Mouse (Mus musculus) lung, postnatal 0 days (tissue): Measurements from ENCODE around the gene 4933405L10Rik. TPM values are rescaled to one million over a fixed set of nuclear protein-coding genes. Genes with fewer than 3 reads are reported as not detected.

Experiments used
- ATAC-seq: fragments of 200-750 bp; cut with Nextera tagmentation; 2 replicates; pipeline ENCODE4 v1.8.0; 2017; ENCODE audit warnings: moderate library complexity
- DNase-seq: peaks from one replicate; pipeline ENCODE4 v3.0.0-alpha.2; 2016; ENCODE audit warnings: low spot score
- H3K27ac ChIP-seq: fragments of 300-500 bp; sonication (generic); 2 replicates; pipeline ENCODE4 v1.5.1; 2014; ENCODE audit warnings: antibody characterized with exemption, mild to moderate bottlenecking, low read length, mixed read lengths
- H3K27me3 ChIP-seq: fragments of 300-500 bp; sonication (generic); replicated peaks from 2 replicates; pipeline ENCODE4 v1.6.1; 2014; ENCODE audit warnings: low read length, mixed read lengths; ENCODE audit not compliant: insufficient read depth
- H3K36me3 ChIP-seq: fragments of 300-500 bp; sonication (generic); 2 replicates; pipeline ENCODE4 v1.6.1; 2014; ENCODE audit warnings: low read length, mixed read lengths; ENCODE audit not compliant: insufficient read depth
- H3K4me1 ChIP-seq: fragments of 300-500 bp; sonication (generic); 2 replicates; pipeline ENCODE4 v1.6.1; 2014; ENCODE audit warnings: antibody characterized with exemption, low read depth, low read length, mixed read lengths; ENCODE audit not compliant: insufficient read depth
- H3K4me2 ChIP-seq: fragments of 300-500 bp; sonication (generic); replicated peaks from 2 replicates; pipeline ENCODE4 v1.6.1; 2014; ENCODE audit warnings: low read depth, mild to moderate bottlenecking, low read length, moderate library complexity, mixed read lengths
- H3K4me3 ChIP-seq: fragments of 300-500 bp; sonication (generic); 2 replicates; pipeline ENCODE4 v1.5.1; 2014; ENCODE audit warnings: low read depth, low read length
- H3K9ac ChIP-seq: fragments of 300-500 bp; sonication (generic); replicated peaks from 2 replicates; pipeline ENCODE4 v1.6.1; 2014; ENCODE audit warnings: low read depth, mild to moderate bottlenecking
- H3K9me3 ChIP-seq: fragments of 300-500 bp; sonication (generic); 2 replicates; pipeline ENCODE4 v1.6.1; 2016; ENCODE audit warnings: low read length, mixed read lengths
- CTCF ChIP-seq: IDR thresholded peaks from 2 replicates; pipeline ENCODE4 v1.5.1; 2016; ENCODE audit warnings: antibody characterized with exemption, mild to moderate bottlenecking
- EP300 ChIP-seq: IDR thresholded peaks from 2 replicates; pipeline ENCODE4 v1.6.1; 2016; ENCODE audit warnings: antibody characterized with exemption, mild to moderate bottlenecking, control low read depth
- WGBS: fragments of 180-500 bp; shearing (Covaris S2); extraction: QIAGEN DNeasy Blood & Tissue Kit; methylation state at CpG from one replicate; pipeline ENCODE4 v1.1.7; 2014; 5-methylcytosine and 5-hydroxymethylcytosine counted together
- polyA plus RNA-seq: library from polyadenylated mRNA; unstranded; fragments of >200 nt; fragmentation: Nextera tagmentation; extraction: Ambion mirVana; gene quantifications from 2 replicates; pipeline ENCODE4 v1.2.1, GENCODE M21; 2015

Gene 4933405L10Rik
- polyA plus RNA-seq, 1 experiment from 2014 or later: not detected

DNA sequence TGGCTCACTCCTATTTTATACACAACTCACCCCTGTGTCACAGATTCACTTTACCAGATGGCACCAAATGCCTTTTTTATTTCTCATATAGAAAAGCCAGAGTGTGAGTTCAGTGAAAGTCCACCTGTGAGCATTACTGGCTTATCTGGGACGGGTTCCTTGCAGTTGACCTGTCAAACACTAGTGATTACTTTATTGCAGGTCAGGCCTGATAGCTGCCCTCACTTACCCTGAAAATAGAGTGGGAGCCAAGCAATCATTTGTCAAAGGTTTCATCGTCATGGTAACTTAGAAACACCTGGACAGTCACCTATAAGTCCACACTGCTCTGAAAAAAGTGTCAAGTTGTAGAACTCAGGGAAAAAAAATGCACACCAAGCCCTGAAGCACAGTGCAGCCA lies 47.2 kb downstream of the 4933405L10Rik start:
- no peak overlapping the region for H3K4me3 ChIP-seq
- TF ChIP-seq CTCF (no peak), EP300 (no peak)
- no peaks in the 10 kb centered on the region for H3K36me3 ChIP-seq
- H3K4me2 ChIP-seq: no peak overlapping the region
- H3K9me3 ChIP-seq: no peaks in the 10 kb centered on the region
- DNase-seq: no peak
- H3K27me3 ChIP-seq: no peaks in the 10 kb centered on the region
- H3K4me1 ChIP-seq: peaks cover 9% of the 10 kb centered on the region; the same call in 1 of the 2 replicates
- 65% methylated on average over 2 of the region's 2 CpGs for WGBS
- no peak for ATAC-seq
- H3K9ac ChIP-seq: no peak overlapping the region
- no peak overlapping the region for H3K27ac ChIP-seq

DNA sequence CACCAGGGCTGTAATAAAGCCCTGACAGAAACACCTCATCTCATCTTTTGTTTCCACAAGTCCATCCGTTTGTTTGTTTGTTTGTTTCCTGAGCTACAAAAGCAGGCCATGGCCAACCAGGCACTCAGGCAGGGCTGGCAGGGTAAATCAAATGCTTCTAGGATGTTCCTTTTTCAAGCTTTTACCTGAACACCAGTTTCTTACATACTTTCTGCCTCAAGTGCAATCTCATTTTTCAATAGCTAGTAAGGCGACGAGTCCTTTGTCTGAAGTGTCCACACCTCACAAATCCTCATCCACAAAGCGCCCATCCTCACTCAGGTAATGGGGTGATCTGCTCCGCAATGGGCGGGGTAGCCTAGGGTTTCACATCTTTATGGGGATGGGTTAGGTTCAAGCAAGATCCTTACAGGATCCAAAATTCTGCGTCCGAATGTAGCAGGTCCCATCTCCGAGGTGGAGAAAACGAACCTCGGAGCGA lies 50.4 kb downstream of the 4933405L10Rik start:
- Histone ChIP-seq H3K4me1 (peaks cover 4% of the 10 kb centered on the region; the same call in 1 of the 2 replicates), H3K36me3 (no peaks in the 10 kb centered on the region), H3K27ac (peak overlapping the region; percentile 82), H3K4me2 (peak overlapping the region; percentile 80), H3K9me3 (no peaks in the 10 kb centered on the region), H3K9ac (peak overlapping the region; percentile 59), H3K4me3 (peak overlapping the region; percentile 86), H3K27me3 (no peaks in the 10 kb centered on the region)
- 2% methylated on average over 12 of the region's 12 CpGs for WGBS
- TF ChIP-seq CTCF (no peak), EP300 (no peak)
- DNase-seq: no peak
- ATAC-seq: no peak; the same call in 1 of the 2 replicates

DNA sequence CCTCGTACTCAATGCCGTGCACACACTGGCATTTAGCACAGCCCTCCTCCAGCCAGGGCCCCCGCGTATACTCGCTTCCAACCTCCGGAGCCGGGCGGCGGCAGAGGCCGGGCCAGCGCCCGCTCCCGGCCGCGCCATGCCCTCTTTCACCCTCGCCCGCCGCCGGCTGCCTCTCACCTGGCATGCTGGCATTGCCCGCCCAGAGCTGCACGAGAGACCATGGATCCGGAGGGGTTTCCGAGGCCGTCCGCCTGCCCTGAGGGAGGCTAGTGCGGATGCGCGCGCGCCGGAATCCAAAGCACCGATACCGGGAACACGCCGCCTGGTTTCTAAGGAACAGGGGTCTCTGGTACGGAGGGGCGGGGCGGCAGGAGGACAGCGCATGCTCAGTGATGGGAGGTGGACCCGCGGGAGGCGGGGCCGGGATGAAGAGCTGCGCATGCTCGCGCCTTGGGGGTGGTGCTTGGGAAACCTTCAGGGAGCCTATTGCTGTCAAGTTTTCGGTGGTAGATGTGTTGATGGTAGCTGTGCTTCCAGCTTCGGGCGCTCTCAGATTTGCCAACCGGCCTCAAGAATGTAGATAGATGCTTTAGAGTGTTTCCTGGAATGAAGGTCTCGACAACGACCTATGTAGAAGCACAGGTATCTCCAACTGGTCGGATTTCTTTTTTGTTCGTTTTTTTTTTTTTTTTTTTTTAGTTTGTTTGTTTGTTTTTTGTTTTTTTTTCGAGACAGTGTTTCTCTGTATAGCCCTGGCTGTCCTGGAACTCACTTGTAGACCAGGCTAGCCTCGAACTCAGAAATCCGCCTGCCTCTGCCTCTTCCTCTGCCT lies 51.0 kb downstream of the 4933405L10Rik start, which contains the start of gene Gfod2:
Gfod2 (minus strand) TSS at position 388 of the 832 bp plus-strand sequence.
- ATAC-seq (peak; percentile 99), DNase-seq (peak; percentile 97)
- TF ChIP-seq EP300: no peak
- TF ChIP-seq CTCF: no peak
- Histone ChIP-seq H3K4me1 (peaks cover 4% of the 10 kb centered on the region; the same call in 1 of the 2 replicates), H3K36me3 (no peaks in the 10 kb centered on the region), H3K4me2 (peak within 1 kb of the TSS; percentile 80), H3K27me3 (no peaks in the 10 kb centered on the region), H3K27ac (peak within 1 kb of the TSS; percentile 82), H3K9ac (peak within 1 kb of the TSS; percentile 59), H3K9me3 (no peaks in the 10 kb centered on the region), H3K4me3 (peak within 1 kb of the TSS; percentile 86)
- WGBS: 3% methylated on average over 54 of the region's 57 CpGs

Other genes with a start within 250 kb of the 4933405L10Rik start
- 675 and 696 TPM in 2 replicates for gene Tppp3, start 236.1 kb upstream of the 4933405L10Rik start, polyA plus RNA-seq
- gene Zdhhc1, start 210.8 kb upstream of the 4933405L10Rik start, polyA plus RNA-seq: 40.6 and 41.7 TPM in 2 replicates
- 1.8 and 2.9 TPM in 2 replicates for gene Hsd11b2, start 188.9 kb upstream of the 4933405L10Rik start, polyA plus RNA-seq
- gene Atp6v0d1, start 141.6 kb upstream of the 4933405L10Rik start, polyA plus RNA-seq: 141 and 146 TPM in 2 replicates
- 25.5 and 28.5 TPM in 2 replicates for gene Ripor1, start 102.4 kb upstream of the 4933405L10Rik start, polyA plus RNA-seq
- gene Ctcf, start 71.1 kb upstream of the 4933405L10Rik start, polyA plus RNA-seq: 71.3 and 73.6 TPM in 2 replicates
- gene Agrp, start 70.3 kb upstream of the 4933405L10Rik start, polyA plus RNA-seq: 0.44 and 0.75 TPM in 2 replicates
- gene Carmil2, start 21.4 kb upstream of the 4933405L10Rik start, polyA plus RNA-seq: 0.26 and 0.35 TPM in 2 replicates
- 40.5 and 45.8 TPM in 2 replicates for gene Acd, start 6.6 kb upstream of the 4933405L10Rik start, polyA plus RNA-seq
- 14.8 and 16.6 TPM in 2 replicates for gene Pard6a, start 6.5 kb upstream of the 4933405L10Rik start, polyA plus RNA-seq
- gene Enkd1, start 555 bp downstream of the 4933405L10Rik start, polyA plus RNA-seq: 8.2 and 8.7 TPM in 2 replicates
- 19.5 and 24.4 TPM in 2 replicates for gene Gfod2, start 51.0 kb downstream of the 4933405L10Rik start, polyA plus RNA-seq
- gene Ranbp10, start 119.7 kb downstream of the 4933405L10Rik start, polyA plus RNA-seq: 10.5 and 10.9 TPM in 2 replicates
- 2.9 and 3.7 TPM in 2 replicates for gene Tsnaxip1, start 120.1 kb downstream of the 4933405L10Rik start, polyA plus RNA-seq
- 14.3 and 15.9 TPM in 2 replicates for gene Cenpt, start 145.6 kb downstream of the 4933405L10Rik start, polyA plus RNA-seq
- gene Thap11, start 147.5 kb downstream of the 4933405L10Rik start, polyA plus RNA-seq: 46.3 and 50.1 TPM in 2 replicates
- 82.3 and 97.4 TPM in 2 replicates for gene Nutf2, start 152.9 kb downstream of the 4933405L10Rik start, polyA plus RNA-seq
- gene Edc4, start 173.2 kb downstream of the 4933405L10Rik start, polyA plus RNA-seq: 17.4 and 19.8 TPM in 2 replicates
- 0.27 and 0.48 TPM in 2 replicates for gene Nrn1l, start 185.9 kb downstream of the 4933405L10Rik start, polyA plus RNA-seq
- 19.0 and 21.5 TPM in 2 replicates for gene Pskh1, start 192.8 kb downstream of the 4933405L10Rik start, polyA plus RNA-seq
- 0.42 and 0.54 TPM in 2 replicates for gene Ctrl, start 226.2 kb downstream of the 4933405L10Rik start, polyA plus RNA-seq
- gene Psmb10, start 230.8 kb downstream of the 4933405L10Rik start, polyA plus RNA-seq: 75.9 and 77.2 TPM in 2 replicates
- gene Lcat, start 235.7 kb downstream of the 4933405L10Rik start, polyA plus RNA-seq: 0.63 and 0.74 TPM in 2 replicates